Mouse (Mus musculus): ENCODE data around the gene Zdhhc19.
A peak's percentile ranks its signal among the peaks of the same experiment; 100 is the strongest.

Gene Zdhhc19

DNA sequence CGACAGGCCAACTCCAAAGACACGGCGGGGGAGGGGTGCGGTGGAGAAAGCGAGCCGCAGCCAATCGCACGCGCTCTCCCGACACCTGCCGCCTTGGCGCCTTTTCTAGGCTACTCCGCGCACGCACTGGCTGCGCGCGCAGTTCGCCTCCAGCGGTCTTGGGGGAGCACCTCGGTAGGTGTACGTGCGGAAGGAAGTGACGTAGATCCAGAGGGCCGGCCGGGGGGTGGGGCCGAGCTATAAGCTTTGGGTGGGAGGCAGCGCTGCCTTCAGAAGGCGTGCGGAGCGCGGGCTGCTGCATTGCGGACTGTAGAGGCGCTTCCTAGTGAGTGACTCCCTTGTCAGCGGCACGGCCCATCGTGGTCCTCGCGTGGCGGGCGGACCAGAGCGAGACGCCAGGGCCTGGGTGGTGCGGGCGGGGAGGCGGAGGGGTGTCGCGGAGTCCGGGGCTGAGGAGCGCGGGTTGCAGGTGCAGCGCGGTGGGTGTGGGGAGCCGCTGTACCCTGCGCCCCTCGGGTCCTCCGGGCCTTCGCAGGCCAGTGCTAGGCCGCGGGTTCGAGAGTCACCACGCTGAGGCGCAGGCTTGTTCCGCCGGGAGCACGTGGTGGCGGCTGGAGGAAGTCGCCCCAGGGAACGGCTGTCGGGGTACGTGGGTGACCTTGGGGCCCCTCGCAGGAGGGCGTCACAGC lies 112.8 kb downstream of the Zdhhc19 start, which contains the start of gene Tfrc:
Gene Tfrc, plus strand, starts transcription at position 209 of the 689 bp plus-strand sequence.
- DNase-seq (ENCODE audit: low read depth, low spot score): peak; percentile 99

- no peak for DNase-seq (ENCODE audit: low read depth, low spot score)
Observed at GRCm38 (mm10) chr16:32609401-32609779, 113.3 kb downstream of the Zdhhc19 start.

DNA sequence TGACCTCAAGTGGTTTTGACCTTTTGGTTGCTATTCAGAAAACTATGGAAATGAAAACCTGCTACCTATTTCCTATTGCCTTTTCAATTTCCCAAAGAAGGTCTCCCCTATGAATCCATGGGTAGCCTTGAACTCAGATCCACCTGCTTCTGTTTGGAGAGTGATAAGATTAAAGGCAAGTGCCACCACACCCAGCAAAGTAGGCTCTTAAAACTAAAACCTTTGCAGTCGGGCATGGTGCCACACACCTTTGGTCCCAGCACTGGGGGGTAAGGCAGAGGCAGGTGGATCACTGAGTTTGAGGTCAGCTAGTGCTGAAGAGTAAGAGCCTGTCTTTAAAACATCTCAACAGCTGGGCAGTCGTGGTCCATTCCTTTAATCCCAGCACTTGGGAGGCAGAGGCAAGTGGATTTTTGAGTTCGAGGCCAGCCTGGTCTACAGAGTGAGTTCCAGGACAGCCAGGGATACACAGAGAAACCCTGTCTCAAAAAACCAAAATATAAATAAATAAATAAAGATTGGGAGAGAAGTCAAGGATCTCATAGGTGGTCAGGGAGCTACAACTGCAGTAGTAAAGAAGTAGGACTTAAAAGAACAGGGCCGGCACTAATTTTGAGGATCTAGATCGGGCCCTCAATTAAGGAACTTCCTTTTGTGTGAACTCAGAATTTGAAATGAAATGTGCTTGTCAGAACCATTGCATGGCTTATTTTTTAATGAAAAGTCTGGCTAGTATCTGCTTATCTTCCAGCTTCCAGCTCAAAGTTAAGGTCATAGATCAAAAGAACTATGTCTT lies 114.6 kb downstream of the Zdhhc19 start:
- no peak for DNase-seq (ENCODE audit: low read depth, low spot score)
